ENCODE assay signal across 19 mouse cellular contexts in the genomic region with DNA sequence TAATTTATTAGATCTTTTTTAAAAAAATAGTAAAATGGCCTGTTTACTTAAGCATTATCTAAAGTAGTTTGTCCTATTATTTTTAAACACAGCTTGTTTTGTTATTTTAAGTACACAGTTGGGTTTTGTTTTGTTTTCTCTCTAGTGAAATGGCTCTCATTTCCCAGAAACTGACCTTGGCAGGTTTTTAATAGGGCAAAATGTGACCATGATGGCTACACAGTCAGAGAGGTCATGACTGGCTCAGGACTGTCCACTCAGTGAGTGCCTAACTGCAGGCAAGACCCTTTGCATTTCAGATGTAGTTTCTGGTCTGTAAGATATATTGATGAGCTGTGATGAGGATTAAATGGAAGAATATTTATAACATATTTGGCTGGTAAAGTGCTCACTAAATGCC.
"Had no signal": no experiment of that assay in that cellular context is flagged by ENCODE, and none has a peak within 500 bp of the region (broad histone marks: within the 10 kb centered on the region; RNA-seq: fewer than 3 reads in every experiment).

No protein-coding gene starts in this region.

- H3K4me2 ChIP-seq: limb, embryonic 13.5 days; liver, embryonic 11.5 days; liver, embryonic 15.5 days; midbrain, embryonic 11.5 days; neural tube, embryonic 12.5 days; neural tube, embryonic 15.5 days had no signal

- H3K4me3 ChIP-seq: limb, embryonic 10.5 days; limb, embryonic 13.5 days; liver, embryonic 15.5 days; neural tube, embryonic 12.5 days; neural tube, embryonic 15.5 days had no signal

- ATAC-seq: intestine, postnatal 0 days had no signal

- H3K36me3 ChIP-seq: liver, embryonic 15.5 days had no signal

- H3K9me3 ChIP-seq: limb, embryonic 10.5 days; limb, embryonic 13.5 days; liver, embryonic 15.5 days; neural tube, embryonic 12.5 days; neural tube, embryonic 15.5 days had no signal

- H3K27ac ChIP-seq: limb, embryonic 10.5 days; limb, embryonic 13.5 days; liver, embryonic 15.5 days; neural tube, embryonic 12.5 days; neural tube, embryonic 15.5 days; stomach, postnatal 0 days had no signal

- H3K4me1 ChIP-seq: limb, embryonic 10.5 days; liver, embryonic 15.5 days; neural tube, embryonic 12.5 days had no signal

- H3K27me3 ChIP-seq: limb, embryonic 13.5 days; liver, embryonic 15.5 days; neural tube, embryonic 12.5 days; neural tube, embryonic 15.5 days had no signal

- DNase-seq: kidney, adult 8-10 months; layer of hippocampus, adult 9-11 months; lung, adult 2 months; lung, postnatal 14 days; lung, postnatal 4 days; midbrain, embryonic 14.5 days; right cerebral cortex, adult 18-20 months; right cerebral cortex, postnatal 14 days; right cerebral cortex, postnatal 4 days; thymus, postnatal 25 days had no signal

- H3K9ac ChIP-seq: limb, embryonic 13.5 days; liver, embryonic 15.5 days; neural tube, embryonic 12.5 days; neural tube, embryonic 15.5 days had no signal
